Mouse (Mus musculus): ENCODE results near the gene Trpm8. TPM values are rescaled to one million over a fixed set of nuclear protein-coding genes. Genes with fewer than 3 reads are reported as not detected.

The Trpm8 gene
- polyA plus RNA-seq, 1 experiment, result not detected

- TF ChIP-seq TAL1 (IDR thresholded peaks at IDR 0.05; ENCODE audit: low read length) (no peak), GATA1 (IDR thresholded peaks at IDR 0.05; ENCODE audit: low read length) (no peak)
- Histone ChIP-seq H3K36me3 (ENCODE audit: control insufficient read depth) (no peaks in the 10 kb centered on the region), H3K9me3 (ENCODE audit: control insufficient read depth, low read length) (no peaks in the 10 kb centered on the region), H3K4me1 (ENCODE audit: control insufficient read depth) (no peaks in the 10 kb centered on the region), H3K27me3 (ENCODE audit: control insufficient read depth) (no peaks in the 10 kb centered on the region), H3K4me3 (replicated peaks) (no peak overlapping the region)
Observed at GRCm38 (mm10) chr1:88431262-88431661, 153.8 kb downstream of the Trpm8 start.

GRCm38 (mm10) chr1:88432601-88433000 is 155.1 kb downstream of the Trpm8 start:
- Histone ChIP-seq H3K4me1 (ENCODE audit: control insufficient read depth) (no peaks in the 10 kb centered on the region), H3K9me3 (ENCODE audit: control insufficient read depth, low read length) (no peaks in the 10 kb centered on the region), H3K4me3 (replicated peaks) (no peak overlapping the region), H3K36me3 (ENCODE audit: control insufficient read depth) (no peaks in the 10 kb centered on the region), H3K27me3 (ENCODE audit: control insufficient read depth) (no peaks in the 10 kb centered on the region)
- no peak for TF ChIP-seq TAL1 (IDR thresholded peaks at IDR 0.05; ENCODE audit: low read length)
- no peak for TF ChIP-seq GATA1 (IDR thresholded peaks at IDR 0.05; ENCODE audit: low read length)

GRCm38 (mm10) chr1:88433096-88433883 is 155.8 kb downstream of the Trpm8 start:
- Histone ChIP-seq H3K4me3 (replicated peaks) (no peak overlapping the region), H3K27me3 (ENCODE audit: control insufficient read depth) (no peaks in the 10 kb centered on the region), H3K4me1 (ENCODE audit: control insufficient read depth) (no peaks in the 10 kb centered on the region), H3K9me3 (ENCODE audit: control insufficient read depth, low read length) (no peaks in the 10 kb centered on the region), H3K36me3 (ENCODE audit: control insufficient read depth) (no peaks in the 10 kb centered on the region)
- no peak for TF ChIP-seq GATA1 (IDR thresholded peaks at IDR 0.05; ENCODE audit: low read length)
- TF ChIP-seq TAL1 (IDR thresholded peaks at IDR 0.05; ENCODE audit: low read length), result no peak

- Histone ChIP-seq H3K4me1 (ENCODE audit: control insufficient read depth) (no peaks in the 10 kb centered on the region), H3K9me3 (ENCODE audit: control insufficient read depth, low read length) (no peaks in the 10 kb centered on the region)
- no peak for TF ChIP-seq TAL1 (IDR thresholded peaks at IDR 0.05; ENCODE audit: low read length)
- no peak for TF ChIP-seq GATA1 (IDR thresholded peaks at IDR 0.05; ENCODE audit: low read length)
Observed at GRCm38 (mm10) chr1:88434057-88434456, 156.6 kb downstream of the Trpm8 start.

GRCm38 (mm10) chr1:88437206-88438126 is 160.0 kb downstream of the Trpm8 start:
- Histone ChIP-seq H3K9me3 (ENCODE audit: control insufficient read depth, low read length) (no peaks in the 10 kb centered on the region), H3K4me3 (replicated peaks) (no peak overlapping the region), H3K36me3 (ENCODE audit: control insufficient read depth) (no peaks in the 10 kb centered on the region), H3K27me3 (ENCODE audit: control insufficient read depth) (no peaks in the 10 kb centered on the region), H3K4me1 (ENCODE audit: control insufficient read depth) (no peaks in the 10 kb centered on the region)
- TF ChIP-seq TAL1 (IDR thresholded peaks at IDR 0.05; ENCODE audit: low read length) (no peak), GATA1 (IDR thresholded peaks at IDR 0.05; ENCODE audit: low read length) (no peak)

More at GRCm38 (mm10) chr1:88434057-88434456, 156.6 kb downstream of the Trpm8 start:
- H3K27me3 ChIP-seq (ENCODE audit: control insufficient read depth), result no peaks in the 10 kb centered on the region
- H3K4me3 ChIP-seq (replicated peaks), result no peak overlapping the region
- no peaks in the 10 kb centered on the region for H3K36me3 ChIP-seq (ENCODE audit: control insufficient read depth)

Other genes with a start within 250 kb of the Trpm8 start
- gene Ugt1a10, start 222.3 kb upstream of the Trpm8 start, polyA plus RNA-seq (2012), result 0.04 TPM in 1 of 2 replicates, not detected in the other
- gene Ugt1a9, start 206.9 kb upstream of the Trpm8 start, polyA plus RNA-seq (2012), result not detected in 2 replicates
- gene Ugt1a8, start 189.8 kb upstream of the Trpm8 start, polyA plus RNA-seq (2012), result not detected in 2 replicates
- 0.06 TPM in 1 of 2 replicates, not detected in the other for gene Ugt1a7c, start 182.6 kb upstream of the Trpm8 start, polyA plus RNA-seq (2012)
- gene Ugt1a6b, start 174.4 kb upstream of the Trpm8 start, polyA plus RNA-seq (2012), result not detected in 2 replicates
- not detected in 2 replicates for gene Ugt1a6a, start 142.9 kb upstream of the Trpm8 start, polyA plus RNA-seq (2012)
- not detected in 2 replicates for gene Ugt1a5, start 111.6 kb upstream of the Trpm8 start, polyA plus RNA-seq (2012)
- gene Ugt1a2, start 77.1 kb upstream of the Trpm8 start, polyA plus RNA-seq (2012), result not detected in 2 replicates
- 5.5 and 6.1 TPM in 2 replicates for gene Dnajb3, start 71.9 kb upstream of the Trpm8 start, polyA plus RNA-seq (2012)
- 0.02 TPM in 1 of 2 replicates, not detected in the other for gene Ugt1a1, start 65.7 kb upstream of the Trpm8 start, polyA plus RNA-seq (2012)
- gene Mroh2a, start 50.7 kb upstream of the Trpm8 start, polyA plus RNA-seq (2012), result not detected in 2 replicates
- 1.1 and 2.2 TPM in 2 replicates for gene Hjurp, start within 50 bp of the Trpm8 start, polyA plus RNA-seq (2012)
- gene Spp2, start 129.3 kb downstream of the Trpm8 start, polyA plus RNA-seq (2012), result not detected in 2 replicates
- not detected in 2 replicates for gene Glrp1, start 232.4 kb downstream of the Trpm8 start, polyA plus RNA-seq (2012)